ENCODE assay signal across 27 mouse cellular contexts in genomic region chr2:168285143-168285542, GRCm38 (mm10). TPM values are rescaled to one million over a fixed set of nuclear protein-coding genes. Genes with fewer than 3 reads are reported as not detected.
"Had no signal": no experiment of that assay in that cellular context is flagged by ENCODE, and none has a peak within 500 bp of the region (broad histone marks: within the 10 kb centered on the region; RNA-seq: fewer than 3 reads in every experiment).

No protein-coding gene starts in this region.

- H3K9me3 ChIP-seq: intestine, embryonic 15.5 days; limb, embryonic 13.5 days had no signal

- H3K9ac ChIP-seq: heart, embryonic 12.5 days; hindbrain, embryonic 12.5 days; hindbrain, embryonic 14.5 days; intestine, embryonic 15.5 days; limb, embryonic 13.5 days had no signal

- H3K36me3 ChIP-seq: heart, embryonic 10.5 days; heart, embryonic 12.5 days; hindbrain, embryonic 10.5 days; hindbrain, embryonic 12.5 days; intestine, embryonic 15.5 days; limb, embryonic 13.5 days had no signal

- H3K4me3 ChIP-seq: gastrocnemius, adult 2 months; heart, embryonic 10.5 days; heart, embryonic 12.5 days; hindbrain, embryonic 10.5 days; hindbrain, embryonic 12.5 days; intestine, embryonic 15.5 days; limb, embryonic 13.5 days had no signal

- H3K27ac ChIP-seq: gastrocnemius, adult 2 months; heart, embryonic 10.5 days; hindbrain, embryonic 10.5 days; hindbrain, embryonic 12.5 days; hindbrain, embryonic 14.5 days; intestine, embryonic 15.5 days; limb, embryonic 13.5 days had no signal

- ATAC-seq: forebrain, embryonic 16.5 days; hindbrain, embryonic 16.5 days; inflammation-experienced regulatory T-cells, adult 6 months; intestine, embryonic 15.5 days; intestine, postnatal 0 days had no signal

- H3K4me2 ChIP-seq: heart, embryonic 12.5 days; hindbrain, embryonic 12.5 days; hindbrain, embryonic 14.5 days; intestine, embryonic 15.5 days; limb, embryonic 13.5 days had no signal

- DNase-seq: gastrocnemius, adult 2 months; gastrocnemius, postnatal 10 days; gastrocnemius, postnatal 25 days; heart, adult 18-20 months; heart, postnatal 10 days; heart, postnatal 4 days; kidney, adult 18-20 months; kidney, adult 8-10 months; kidney, postnatal 10 days; kidney, postnatal 25 days; kidney, postnatal 4 days; layer of hippocampus, adult 9-11 months; layer of hippocampus, postnatal 36 days; left cerebral cortex, postnatal 4 days had no signal

RNA-seq across cellular contexts. Expression of gene Kcng1, which starts 3.6 kb away (rescaled TPM):
- total RNA-seq: heart, adult 18-20 months; heart, adult 8-10 months; heart, postnatal 25 days had no signal
- polyA plus RNA-seq: inflammation-experienced regulatory T-cells, adult 6 months had no signal
